Mouse (Mus musculus) heart, postnatal 0 days (tissue): ENCODE measurements around the gene Wdfy2. TPM values are rescaled to one million over a fixed set of nuclear protein-coding genes. Genes with fewer than 3 reads are reported as not detected.
A peak's percentile ranks its signal among the peaks of the same experiment; 100 is the strongest.
"Not testable (repeated sequence)": the region's sequence is repeated elsewhere in the genome, so short reads cannot be mapped to it uniquely, and the experiment has no call there.

Experiments used
- ATAC-seq: fragments of 200-750 bp; cut with Nextera tagmentation; 2 replicates; pipeline ENCODE4 v1.8.0; 2017; ENCODE audit warnings: low read depth, moderate number of reproducible peaks, moderate library complexity; ENCODE audit not compliant: insufficient read depth
- DNase-seq: peaks from one replicate; pipeline ENCODE4 v3.0.0-alpha.2; 2016; ENCODE audit warnings: low spot score
- H3K27ac ChIP-seq: fragments of 300-500 bp; sonication (generic); 2 replicates; pipeline ENCODE4 v1.5.1; 2014; ENCODE audit warnings: low read depth, mild to moderate bottlenecking
- H3K27me3 ChIP-seq: fragments of 300-500 bp; sonication (generic); 2 replicates; pipeline ENCODE4 v1.6.1; 2014; ENCODE audit warnings: low read length, mixed read lengths; ENCODE audit not compliant: control insufficient read depth, insufficient read depth
- H3K36me3 ChIP-seq: fragments of 300-500 bp; sonication (generic); replicated peaks from 2 replicates; pipeline ENCODE4 v1.6.1; 2014; ENCODE audit warnings: low read length, mixed read lengths; ENCODE audit not compliant: control insufficient read depth, insufficient read depth
- H3K4me1 ChIP-seq: fragments of 300-500 bp; sonication (generic); 2 replicates; pipeline ENCODE4 v1.6.1; 2014; ENCODE audit warnings: antibody characterized with exemption; ENCODE audit not compliant: control insufficient read depth, insufficient read depth
- H3K4me2 ChIP-seq: fragments of 300-500 bp; sonication (generic); 2 replicates; pipeline ENCODE4 v1.6.1; 2014; ENCODE audit warnings: low read depth, mild to moderate bottlenecking, low read length, moderate library complexity
- H3K4me3 ChIP-seq: fragments of 300-500 bp; sonication (generic); 2 replicates; pipeline ENCODE4 v1.5.1; 2014; ENCODE audit warnings: low read depth, low read length
- H3K9ac ChIP-seq: fragments of 300-500 bp; sonication (generic); replicated peaks from 2 replicates; pipeline ENCODE4 v1.6.1; 2014; ENCODE audit warnings: low read depth, low read length, mixed read lengths
- H3K9me3 ChIP-seq: fragments of 300-500 bp; sonication (generic); replicated peaks from 2 replicates; pipeline ENCODE4 v1.6.1; 2016; ENCODE audit warnings: low read length; ENCODE audit not compliant: control insufficient read depth
- CTCF ChIP-seq: IDR thresholded peaks from 2 replicates; pipeline ENCODE4 v1.5.1; 2016; ENCODE audit warnings: antibody characterized with exemption, control low read depth, low read depth
- EP300 ChIP-seq: IDR thresholded peaks from 2 replicates; pipeline ENCODE4 v1.6.1; 2016; ENCODE audit warnings: antibody characterized with exemption, low read depth
- WGBS: fragments of 180-500 bp; shearing (Covaris S2); extraction: QIAGEN DNeasy Blood & Tissue Kit; methylation state at CpG from one replicate; pipeline ENCODE4 v1.1.7; 2014; 5-methylcytosine and 5-hydroxymethylcytosine counted together
- polyA plus RNA-seq: library from polyadenylated mRNA; unstranded; fragments of >200 nt; fragmentation: Nextera tagmentation; extraction: Ambion mirVana; gene quantifications from 2 replicates; pipeline ENCODE4 v1.2.1, GENCODE M21; 2015
- total RNA-seq: library from RNA; depleted of rRNA; stranded (reverse); fragments of >200 nt; gene quantifications from 2 replicates; pipeline ENCODE4 v1.2.3, GENCODE M21; 2014; ENCODE audit warnings: low replicate concordance

Gene Wdfy2
- total and polyA plus RNA-seq, 2 experiments from 2014 or later, result 1.8 to 11.8 TPM

GRCm38 (mm10) chr14:62885146-62885545 is 47.7 kb downstream of the Wdfy2 start:
- no peak overlapping the region for H3K4me3 ChIP-seq
- DNase-seq, result no peak
- H3K27ac ChIP-seq, result no peak overlapping the region

GRCm38 (mm10) chr14:62891401-62891800 is 53.9 kb downstream of the Wdfy2 start:
- no peaks in the 10 kb centered on the region for H3K27me3 ChIP-seq
- WGBS, result 93% methylated on average over 3 of the region's 3 CpGs
- no peak overlapping the region for H3K27ac ChIP-seq
- H3K9ac ChIP-seq, result no peak overlapping the region
- peaks cover 10% of the 10 kb centered on the region; the same call in 1 of the 2 replicates for H3K4me1 ChIP-seq
- no peak for ATAC-seq
- H3K36me3 ChIP-seq, result no peaks in the 10 kb centered on the region
- no peaks in the 10 kb centered on the region for H3K9me3 ChIP-seq
- DNase-seq, result no peak
- no peak overlapping the region for H3K4me2 ChIP-seq
- TF ChIP-seq EP300 (no peak), CTCF (no peak)
- H3K4me3 ChIP-seq, result no peak overlapping the region

More at GRCm38 (mm10) chr14:62885146-62885545, 47.7 kb downstream of the Wdfy2 start:
- peaks cover 21% of the 10 kb centered on the region for H3K4me1 ChIP-seq
- no peaks in the 10 kb centered on the region for H3K27me3 ChIP-seq
- no peaks in the 10 kb centered on the region for H3K36me3 ChIP-seq
- H3K4me2 ChIP-seq, result no peak overlapping the region
- peak; percentile 32 for TF ChIP-seq CTCF
- TF ChIP-seq EP300, result no peak
- no peak overlapping the region for H3K9ac ChIP-seq
- WGBS, result 57% methylated on average over 2 of the region's 2 CpGs
- H3K9me3 ChIP-seq, result no peaks in the 10 kb centered on the region
- peak; percentile 63 for ATAC-seq

DNA sequence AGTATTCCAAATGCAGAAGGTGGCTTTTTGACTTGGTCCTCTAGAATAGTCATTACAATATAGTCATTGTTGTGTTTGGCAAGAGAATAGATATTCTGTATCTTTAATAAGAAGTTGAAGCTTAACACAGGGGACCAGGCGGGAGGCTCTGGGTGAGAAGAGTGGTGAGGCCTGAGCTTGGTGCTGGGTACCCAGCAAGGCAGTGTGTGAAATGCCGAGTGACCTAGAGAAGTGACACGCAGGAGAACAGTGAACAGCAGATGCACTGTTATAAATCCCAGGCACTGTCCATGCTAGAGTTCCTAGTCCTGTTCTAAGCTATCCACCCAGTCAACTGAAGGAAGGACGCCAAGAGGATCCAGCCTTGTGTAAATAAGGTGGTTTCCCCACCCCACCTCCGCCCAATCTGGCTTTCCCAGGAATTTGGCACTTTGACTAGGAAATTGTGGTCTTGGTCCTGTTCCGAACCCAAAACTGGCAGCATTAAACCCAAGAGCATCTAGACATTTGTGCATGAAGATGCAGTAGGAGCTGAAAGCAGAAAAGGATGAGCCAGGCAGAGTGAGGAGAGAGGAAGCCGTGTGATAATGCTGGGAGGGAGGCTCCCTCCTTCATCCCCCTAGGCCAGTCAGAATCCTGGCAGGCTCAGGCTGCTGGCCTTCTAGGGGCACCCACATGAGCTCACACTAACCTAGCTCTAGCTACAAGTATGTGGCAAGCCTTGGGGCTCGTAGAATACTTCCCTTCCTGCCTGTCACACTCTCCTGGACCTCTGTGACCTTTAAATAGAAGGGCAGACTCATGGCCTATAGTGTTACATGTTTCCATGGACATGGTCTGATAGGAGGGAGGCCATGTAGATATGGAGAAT is 55.5 kb downstream of the Wdfy2 start:
- Histone ChIP-seq H3K4me2 (no peak overlapping the region), H3K27me3 (no peaks in the 10 kb centered on the region), H3K9ac (no peak overlapping the region), H3K9me3 (no peaks in the 10 kb centered on the region), H3K36me3 (no peaks in the 10 kb centered on the region), H3K4me1 (peaks cover 10% of the 10 kb centered on the region; the same call in 1 of the 2 replicates), H3K27ac (peak overlapping the region; percentile 39; the same call in 1 of the 2 replicates), H3K4me3 (no peak overlapping the region)
- ATAC-seq (peak; percentile 51; the same call in 1 of the 2 replicates), DNase-seq (no peak)
- 70% methylated on average over 8 of the region's 8 CpGs for WGBS
- no peak for TF ChIP-seq CTCF
- TF ChIP-seq EP300, result no peak

GRCm38 (mm10) chr14:62893642-62894180 is 56.2 kb downstream of the Wdfy2 start:
- H3K4me2 ChIP-seq, H3K27me3 ChIP-seq, DNase-seq, ATAC-seq, H3K27ac ChIP-seq, H3K4me3 ChIP-seq, H3K36me3 ChIP-seq, H3K9ac ChIP-seq, H3K9me3 ChIP-seq: not testable (repeated sequence)
- peaks cover 10% of the 10 kb centered on the region; the same call in 1 of the 2 replicates for H3K4me1 ChIP-seq
- 53% methylated on average over 5 of the region's 5 CpGs for WGBS

DNA sequence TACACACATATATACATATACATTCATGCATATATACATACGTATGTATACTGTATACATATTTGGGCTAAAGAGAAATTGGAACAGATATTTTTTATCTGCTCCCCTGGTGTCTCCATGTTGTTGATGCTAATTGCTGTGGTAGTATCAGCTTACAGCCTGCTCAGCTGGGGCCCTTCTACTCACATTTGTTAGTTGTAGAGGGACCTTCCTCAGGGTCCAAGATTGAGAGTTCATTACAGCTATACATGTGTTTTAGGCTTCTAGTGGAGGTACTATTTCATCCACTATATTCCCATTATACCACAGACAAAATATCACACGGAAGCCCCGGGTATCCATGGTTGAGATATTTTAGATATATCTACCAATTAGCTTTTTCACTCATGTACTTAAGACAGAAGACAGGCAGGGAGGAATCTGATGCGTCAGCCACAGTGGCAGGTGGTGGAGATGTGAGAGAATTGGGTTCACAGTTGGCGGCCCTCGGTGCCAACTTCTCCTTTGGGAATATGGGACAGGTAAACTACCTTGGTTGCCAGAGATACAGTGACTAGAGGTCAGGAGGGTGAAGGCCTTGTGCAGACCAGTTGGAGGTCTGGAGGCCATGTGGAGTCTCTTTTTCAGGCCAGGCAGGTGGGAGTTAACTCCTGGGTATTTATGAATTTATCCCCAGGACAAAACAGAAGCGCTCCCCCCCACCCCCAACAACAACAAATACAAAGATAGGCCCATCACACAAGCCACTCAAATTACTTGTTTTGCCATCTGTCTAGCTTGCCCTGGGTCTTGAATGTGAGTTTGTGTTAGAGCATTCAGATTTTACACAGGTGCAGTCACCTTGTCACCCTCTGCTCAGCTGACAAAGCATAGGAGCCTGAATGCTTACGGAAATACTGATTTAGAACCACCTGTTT is 57.7 kb downstream of the Wdfy2 start:
- peaks cover 10% of the 10 kb centered on the region; the same call in 1 of the 2 replicates for H3K4me1 ChIP-seq
- no peaks in the 10 kb centered on the region for H3K9me3 ChIP-seq
- no peak for ATAC-seq

More for the DNA sequence above, 57.7 kb downstream of the Wdfy2 start:
- TF ChIP-seq EP300, result no peak
- no peak for TF ChIP-seq CTCF
- no peak overlapping the region for H3K27ac ChIP-seq
- H3K9ac ChIP-seq, result no peak overlapping the region
- H3K4me2 ChIP-seq, result no peak overlapping the region
- 94% methylated on average over 8 of the region's 8 CpGs for WGBS
- H3K4me3 ChIP-seq, result no peak overlapping the region
- no peaks in the 10 kb centered on the region for H3K27me3 ChIP-seq
- no peak for DNase-seq
- no peaks in the 10 kb centered on the region for H3K36me3 ChIP-seq
